Mouse (Mus musculus) ES-Bruce4 (cell line): Measurements from ENCODE around the gene Tnfrsf1a. TPM values are rescaled to one million over a fixed set of nuclear protein-coding genes. Genes with fewer than 3 reads are reported as not detected.

Experiments used
- H3K27ac ChIP-seq: 2 replicates; pipeline ENCODE4 v1.5.1; 2012; ENCODE audit warnings: low read length, inconsistent platforms; ENCODE audit not compliant: insufficient read depth
- H3K27me3 ChIP-seq: 2 replicates; pipeline ENCODE4 v1.6.1; 2012; ENCODE audit warnings: mild to moderate bottlenecking, low read length, inconsistent platforms; ENCODE audit not compliant: control insufficient read depth, poor library complexity, insufficient read depth, severe bottlenecking
- H3K36me3 ChIP-seq: 2 replicates; pipeline ENCODE4 v1.6.1; 2012; ENCODE audit warnings: inconsistent platforms, mild to moderate bottlenecking, low read length, moderate library complexity; ENCODE audit not compliant: control insufficient read depth, poor library complexity, insufficient read depth, severe bottlenecking
- H3K4me1 ChIP-seq: one replicate; pipeline ENCODE4 v1.8.1; 2011; ENCODE audit warnings: low read length; ENCODE audit not compliant: control insufficient read depth, insufficient read depth
- H3K4me3 ChIP-seq: 2 replicates; pipeline ENCODE4 v1.5.1; 2011; ENCODE audit warnings: low read depth, mild to moderate bottlenecking, low read length
- H3K9ac ChIP-seq: 2 replicates; pipeline ENCODE4 v1.6.1; 2012; ENCODE audit warnings: low read depth, mild to moderate bottlenecking, inconsistent platforms; ENCODE audit not compliant: poor library complexity, severe bottlenecking
- H3K9me3 ChIP-seq: replicated peaks from 2 replicates; pipeline ENCODE4 v1.6.1; 2012; ENCODE audit warnings: mild to moderate bottlenecking, low read length, inconsistent platforms; ENCODE audit not compliant: control insufficient read depth, poor library complexity, insufficient read depth, severe bottlenecking
- CTCF ChIP-seq: IDR thresholded peaks from one replicate; pipeline ENCODE4 v1.8.1; 2011; ENCODE audit warnings: low read depth, low read length
- EP300 ChIP-seq: IDR thresholded peaks from 2 replicates; pipeline ENCODE4 v1.6.1; 2011; ENCODE audit warnings: low read depth, low read length; ENCODE audit not compliant: insufficient read depth
- POLR2A ChIP-seq: IDR thresholded peaks from one replicate; pipeline ENCODE4 v1.8.1; 2011; ENCODE audit warnings: low read length; ENCODE audit not compliant: insufficient read depth
- polyA plus RNA-seq: library from polyadenylated mRNA; stranded (reverse); fragments of >200 nt; gene quantifications from 2 replicates; pipeline ENCODE4 v1.2.4, GENCODE M21; 2011; ENCODE audit warnings: low read depth; ENCODE audit not compliant: missing spikeins, insufficient read depth, insufficient read length

Gene Tnfrsf1a
- polyA plus RNA-seq, 1 experiment, result 13.1 TPM

DNA sequence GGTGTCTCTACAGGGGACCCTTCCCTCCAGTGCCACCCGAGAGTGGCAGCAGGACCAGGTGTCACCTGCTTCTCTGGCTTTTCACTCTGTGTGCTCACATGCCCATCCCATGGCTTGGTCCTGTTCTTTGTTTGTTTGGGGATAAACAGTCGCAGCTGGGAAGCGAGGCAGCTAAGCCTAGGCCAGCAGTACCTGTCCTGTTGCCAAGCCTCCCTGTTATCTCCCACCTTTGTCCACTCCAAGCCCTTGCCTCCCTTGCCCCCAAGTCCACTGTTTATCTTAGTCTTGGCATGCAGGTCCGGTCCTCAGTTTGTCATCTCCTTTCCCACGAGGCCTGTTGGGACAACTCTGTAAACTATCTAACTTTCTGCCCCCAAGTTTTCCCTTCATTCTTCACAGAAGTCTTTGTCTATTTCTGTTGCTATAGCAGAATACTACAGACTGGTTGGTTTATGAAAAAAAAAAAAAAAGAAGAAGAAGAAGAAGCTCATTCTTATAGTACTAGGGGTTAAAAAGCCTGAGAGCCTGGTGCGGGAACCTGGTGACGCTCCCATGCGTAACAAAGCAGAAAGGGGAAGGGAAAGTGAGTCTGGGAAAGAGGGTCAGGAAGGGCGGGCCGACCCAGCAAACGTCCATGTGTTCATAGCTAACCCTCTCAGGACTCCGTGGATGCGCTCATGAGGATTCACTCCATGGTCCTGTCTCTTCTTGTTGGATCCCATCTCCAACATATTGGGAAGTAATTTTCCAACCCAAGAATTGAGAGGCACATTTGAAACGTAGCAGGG is 15.9 kb upstream of the Tnfrsf1a start:
- Histone ChIP-seq H3K27ac (no peak overlapping the region), H3K9ac (no peak overlapping the region), H3K36me3 (no peaks in the 10 kb centered on the region), H3K4me1 (no peaks in the 10 kb centered on the region), H3K27me3 (no peaks in the 10 kb centered on the region), H3K4me3 (no peak overlapping the region), H3K9me3 (no peaks in the 10 kb centered on the region)
- TF ChIP-seq CTCF, result no peak

DNA sequence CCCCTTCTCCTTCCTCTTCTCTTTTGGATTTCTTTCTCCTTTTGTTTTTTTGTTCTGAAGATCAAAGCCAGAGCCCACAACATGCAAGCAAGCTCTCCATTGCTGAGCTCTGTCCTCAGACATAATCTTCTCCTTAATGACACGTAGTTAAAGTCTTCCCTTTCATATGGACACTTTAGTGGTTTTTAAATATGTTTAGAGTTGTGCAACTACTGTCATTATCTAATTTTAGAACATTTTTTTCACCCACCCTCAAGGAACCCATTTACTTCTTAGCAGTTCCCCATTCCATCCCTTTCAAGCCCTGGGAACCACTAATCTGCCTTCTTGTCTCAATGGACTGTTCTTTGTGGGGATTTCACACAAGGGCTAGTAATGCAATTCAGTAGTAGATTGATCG is 14.8 kb upstream of the Tnfrsf1a start:
- no peak overlapping the region for H3K4me3 ChIP-seq
- no peaks in the 10 kb centered on the region for H3K36me3 ChIP-seq
- no peaks in the 10 kb centered on the region for H3K9me3 ChIP-seq
- H3K27me3 ChIP-seq, result no peaks in the 10 kb centered on the region
- no peaks in the 10 kb centered on the region for H3K4me1 ChIP-seq
- TF ChIP-seq EP300, result no peak
- TF ChIP-seq POLR2A, result no peak
- TF ChIP-seq CTCF, result no peak
- no peak overlapping the region for H3K9ac ChIP-seq
- H3K27ac ChIP-seq, result no peak overlapping the region

- TF ChIP-seq CTCF (no peak), POLR2A (no peak), EP300 (no peak)
- H3K9me3 ChIP-seq, result no peaks in the 10 kb centered on the region
- no peaks in the 10 kb centered on the region for H3K36me3 ChIP-seq
- H3K9ac ChIP-seq, result no peak overlapping the region
- H3K27me3 ChIP-seq, result no peaks in the 10 kb centered on the region
- no peak overlapping the region for H3K27ac ChIP-seq
- peaks cover 2% of the 10 kb centered on the region for H3K4me1 ChIP-seq
- H3K4me3 ChIP-seq, result no peak overlapping the region
Observed at GRCm38 (mm10) chr6:125338791-125339660, 10.1 kb upstream of the Tnfrsf1a start.

GRCm38 (mm10) chr6:125340244-125340643 is 8.9 kb upstream of the Tnfrsf1a start:
- no peak overlapping the region for H3K9ac ChIP-seq
- H3K4me1 ChIP-seq, result peaks cover 6% of the 10 kb centered on the region
- H3K4me3 ChIP-seq, result no peak overlapping the region
- no peak overlapping the region for H3K27ac ChIP-seq
- H3K36me3 ChIP-seq, result no peaks in the 10 kb centered on the region
- no peak for TF ChIP-seq CTCF
- TF ChIP-seq POLR2A, result no peak
- TF ChIP-seq EP300, result no peak
- no peaks in the 10 kb centered on the region for H3K9me3 ChIP-seq
- H3K27me3 ChIP-seq, result no peaks in the 10 kb centered on the region

- no peak overlapping the region for H3K4me3 ChIP-seq
- peaks cover 6% of the 10 kb centered on the region for H3K4me1 ChIP-seq
- H3K9me3 ChIP-seq, result no peaks in the 10 kb centered on the region
- no peaks in the 10 kb centered on the region for H3K36me3 ChIP-seq
- no peak overlapping the region for H3K9ac ChIP-seq
- TF ChIP-seq EP300, result no peak
- TF ChIP-seq POLR2A, result no peak
- no peak for TF ChIP-seq CTCF
- no peak overlapping the region for H3K27ac ChIP-seq
- H3K27me3 ChIP-seq, result no peaks in the 10 kb centered on the region
Observed at GRCm38 (mm10) chr6:125342198-125342597, 7.0 kb upstream of the Tnfrsf1a start.

DNA sequence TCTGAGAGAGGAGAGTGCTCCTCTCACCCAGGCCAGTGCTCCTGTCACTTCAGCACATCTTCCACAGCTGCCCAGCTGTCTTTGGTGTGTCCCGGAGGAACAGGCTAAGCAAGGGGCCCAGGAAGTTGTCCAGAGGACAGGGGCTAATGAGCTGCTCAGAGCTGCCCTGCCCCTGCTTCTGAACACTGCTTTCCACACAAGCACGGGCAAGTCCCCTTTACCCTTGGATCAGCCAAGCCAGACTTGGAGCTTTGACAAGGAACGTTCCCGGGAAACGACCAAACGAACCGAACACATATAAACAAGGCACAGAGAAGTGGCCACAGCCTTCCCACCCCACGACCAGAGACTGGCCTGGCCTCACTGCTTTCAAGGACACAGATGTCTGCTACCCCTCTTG is 5.1 kb upstream of the Tnfrsf1a start:
- Histone ChIP-seq H3K9ac (no peak overlapping the region), H3K27me3 (no peaks in the 10 kb centered on the region), H3K4me1 (peaks cover 6% of the 10 kb centered on the region), H3K4me3 (no peak overlapping the region), H3K9me3 (no peaks in the 10 kb centered on the region), H3K27ac (no peak overlapping the region), H3K36me3 (no peaks in the 10 kb centered on the region)
- TF ChIP-seq CTCF (no peak), POLR2A (no peak), EP300 (no peak)
